Mouse (Mus musculus) C2C12 (cell line): ENCODE results near the gene Gucy2c.

Source experiments
- CTCF ChIP-seq: IDR thresholded peaks from one replicate; pipeline ENCODE4 v1.5.1; 2011; ENCODE audit not compliant: control insufficient read depth, insufficient read depth, insufficient read length
- MAX ChIP-seq: IDR thresholded peaks from one replicate; pipeline ENCODE4 v1.6.1; 2011; ENCODE audit warnings: mild to moderate bottlenecking, control low read depth
- MYOD1 ChIP-seq: IDR thresholded peaks from one replicate; pipeline ENCODE4 v1.6.1; 2011; ENCODE audit warnings: low read depth; ENCODE audit not compliant: control insufficient read depth, insufficient read length
- MYOG ChIP-seq: IDR thresholded peaks from one replicate; pipeline ENCODE4 v1.6.1; 2011; ENCODE audit not compliant: control insufficient read depth, insufficient read length; ENCODE audit errors: extremely low read depth

- no peak for TF ChIP-seq CTCF
- TF ChIP-seq MYOG: no peak
- no peak for TF ChIP-seq MAX
- no peak for TF ChIP-seq MYOD1
Measured at GRCm38 (mm10) chr6:136789391-136789971, 7.9 kb upstream of the Gucy2c start.
